Mouse (Mus musculus) hindbrain, embryonic 14.5 days (tissue): ENCODE results near the gene H2afx. TPM values are rescaled to one million over a fixed set of nuclear protein-coding genes. Genes with fewer than 3 reads are reported as not detected.

Source experiments
- ATAC-seq: fragments of 200-750 bp; cut with Nextera tagmentation; 2 replicates; pipeline ENCODE4 v1.8.0; 2017; ENCODE audit warnings: moderate number of reproducible peaks, mild to moderate bottlenecking, moderate TSS enrichment, moderate library complexity; ENCODE audit not compliant: low FRiP score
- DNase-seq: peaks from one replicate; pipeline ENCODE4 v3.0.0-alpha.2; 2015; ENCODE audit warnings: low spot score
- H3K27ac ChIP-seq: fragments of 300-500 bp; sonication (generic); 2 replicates; pipeline ENCODE4 v1.5.1; 2014; ENCODE audit warnings: mild to moderate bottlenecking, moderate library complexity
- H3K27me3 ChIP-seq: fragments of 300-500 bp; sonication (generic); 2 replicates; pipeline ENCODE4 v1.6.1; 2014; ENCODE audit warnings: mild to moderate bottlenecking, low read length, mixed read lengths; ENCODE audit not compliant: control insufficient read depth, insufficient read depth
- H3K36me3 ChIP-seq: fragments of 300-500 bp; sonication (generic); replicated peaks from 2 replicates; pipeline ENCODE4 v1.6.1; 2014; ENCODE audit not compliant: control insufficient read depth, insufficient read depth
- H3K4me1 ChIP-seq: fragments of 300-500 bp; sonication (generic); replicated peaks from 2 replicates; pipeline ENCODE4 v1.6.1; 2014; ENCODE audit warnings: antibody characterized with exemption, low read length, mixed read lengths; ENCODE audit not compliant: control insufficient read depth, insufficient read depth
- H3K4me2 ChIP-seq: fragments of 300-500 bp; sonication (generic); replicated peaks from 2 replicates; pipeline ENCODE4 v1.6.1; 2014; ENCODE audit warnings: mild to moderate bottlenecking, moderate library complexity
- H3K4me3 ChIP-seq: fragments of 300-500 bp; sonication (generic); replicated peaks from 2 replicates; pipeline ENCODE4 v1.5.1; 2014; ENCODE audit warnings: mild to moderate bottlenecking, low read length
- H3K9ac ChIP-seq: fragments of 300-500 bp; sonication (generic); 2 replicates; pipeline ENCODE4 v1.6.1; 2014
- H3K9me3 ChIP-seq: fragments of 300-500 bp; sonication (generic); 2 replicates; pipeline ENCODE4 v1.6.1; 2016; ENCODE audit warnings: low read length; ENCODE audit not compliant: control insufficient read depth
- WGBS: fragments of 180-500 bp; shearing (Covaris S2); extraction: QIAGEN DNeasy Blood & Tissue Kit; methylation state at CpG from one replicate; pipeline ENCODE4 v1.1.7; 2014; 5-methylcytosine and 5-hydroxymethylcytosine counted together
- polyA plus RNA-seq: library from polyadenylated mRNA; unstranded; fragments of >200 nt; fragmentation: Nextera tagmentation; extraction: Ambion mirVana; gene quantifications from 2 replicates; pipeline ENCODE4 v1.2.1, GENCODE M21; 2014

The H2afx gene
- polyA plus RNA-seq, 1 experiment from 2014 or later, result 107 TPM

- WGBS, result under 1% methylated on average over 39 of the region's 39 CpGs
- ATAC-seq, result peak; percentile 95
These were observed 9.4 kb downstream of the H2afx start, which contains the start of gene Hmbs for GRCm38 (mm10) chr9:44343781-44344421. TSS of gene Hmbs (minus strand) at chr9:44344228.

GRCm38 (mm10) chr9:44345570-44346433 lies 11.3 kb downstream of the H2afx start:
- 91% methylated on average over 6 of the region's 6 CpGs for WGBS
- H3K9ac ChIP-seq, result no peak overlapping the region
- no peak overlapping the region for H3K4me3 ChIP-seq
- DNase-seq, result no peak
- no peak overlapping the region for H3K27ac ChIP-seq
- no peaks in the 10 kb centered on the region for H3K27me3 ChIP-seq
- H3K4me1 ChIP-seq, result peaks cover 6% of the 10 kb centered on the region
- no peak overlapping the region for H3K4me2 ChIP-seq
- H3K36me3 ChIP-seq, result peaks cover 48% of the 10 kb centered on the region
- no peak for ATAC-seq
- H3K9me3 ChIP-seq, result no peaks in the 10 kb centered on the region

More at GRCm38 (mm10) chr9:44343781-44344421, 9.4 kb downstream of the H2afx start, which contains the start of gene Hmbs:
- Histone ChIP-seq H3K27ac (peak within 1 kb of the TSS; percentile 99), H3K4me2 (peak within 1 kb of the TSS; percentile 73), H3K4me3 (peak within 1 kb of the TSS; percentile 92), H3K9me3 (no peaks in the 10 kb centered on the region), H3K4me1 (peaks cover 6% of the 10 kb centered on the region), H3K27me3 (no peaks in the 10 kb centered on the region), H3K9ac (peak within 1 kb of the TSS; percentile 84), H3K36me3 (peaks cover 35% of the 10 kb centered on the region)
- DNase-seq, result peak; percentile 85

DNA sequence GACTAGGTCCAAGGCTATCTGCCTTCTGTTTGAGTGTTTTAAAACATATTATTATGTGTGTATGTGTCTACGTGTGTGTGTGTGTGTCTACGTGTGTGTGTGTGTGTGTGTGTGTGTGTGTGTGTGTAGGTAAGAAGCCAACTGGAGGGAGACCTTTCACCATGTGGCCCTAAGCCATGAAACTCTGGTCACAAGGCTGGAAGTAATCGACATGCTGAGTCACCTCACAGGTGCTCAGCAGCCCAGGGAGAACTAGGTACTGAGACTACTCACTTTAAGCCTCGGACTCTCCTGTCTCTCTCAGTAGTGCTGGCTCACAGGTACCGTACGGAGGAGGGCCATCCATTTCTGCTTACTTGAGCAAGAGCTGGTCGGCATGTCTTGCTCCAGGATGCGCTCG lies 12.7 kb downstream of the H2afx start:
- no peaks in the 10 kb centered on the region for H3K27me3 ChIP-seq
- no peaks in the 10 kb centered on the region for H3K9me3 ChIP-seq
- no peak for DNase-seq
- no peak overlapping the region for H3K4me3 ChIP-seq
- ATAC-seq, result no peak
- no peak overlapping the region for H3K4me2 ChIP-seq
- no peak overlapping the region for H3K27ac ChIP-seq
- H3K9ac ChIP-seq, result no peak overlapping the region
- H3K36me3 ChIP-seq, result peaks cover 62% of the 10 kb centered on the region
- peaks cover 6% of the 10 kb centered on the region for H3K4me1 ChIP-seq
- WGBS, result 96% methylated on average over 9 of the region's 9 CpGs

DNA sequence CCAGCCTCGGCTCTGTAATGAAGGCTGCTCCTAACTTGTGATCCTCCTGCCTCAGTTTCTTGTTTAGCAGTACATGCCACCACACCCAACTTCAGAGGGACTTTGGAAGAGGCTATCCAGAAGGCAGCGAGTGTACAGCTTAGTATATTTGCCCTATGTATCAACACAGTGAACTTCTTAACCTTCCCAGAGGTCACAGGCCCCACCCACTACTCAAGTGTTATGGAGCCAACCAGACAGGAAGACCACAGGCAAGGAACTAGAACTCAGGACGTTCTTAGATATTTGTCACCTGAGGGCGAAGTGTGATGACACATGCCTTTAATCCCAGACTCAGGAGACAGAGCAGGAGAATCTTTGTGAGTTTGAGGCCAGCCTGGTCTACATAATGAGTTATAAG lies 13.1 kb downstream of the H2afx start:
- DNase-seq (no peak), ATAC-seq (no peak)
- H3K4me2 ChIP-seq, result no peak overlapping the region
- H3K27ac ChIP-seq, result no peak overlapping the region
- no peak overlapping the region for H3K9ac ChIP-seq
- H3K4me1 ChIP-seq, result peaks cover 6% of the 10 kb centered on the region
- no peak overlapping the region for H3K4me3 ChIP-seq
- no peaks in the 10 kb centered on the region for H3K9me3 ChIP-seq
- H3K27me3 ChIP-seq, result no peaks in the 10 kb centered on the region
- WGBS, result 93% methylated on average over 4 of the region's 4 CpGs
- H3K36me3 ChIP-seq, result peaks cover 66% of the 10 kb centered on the region

DNA sequence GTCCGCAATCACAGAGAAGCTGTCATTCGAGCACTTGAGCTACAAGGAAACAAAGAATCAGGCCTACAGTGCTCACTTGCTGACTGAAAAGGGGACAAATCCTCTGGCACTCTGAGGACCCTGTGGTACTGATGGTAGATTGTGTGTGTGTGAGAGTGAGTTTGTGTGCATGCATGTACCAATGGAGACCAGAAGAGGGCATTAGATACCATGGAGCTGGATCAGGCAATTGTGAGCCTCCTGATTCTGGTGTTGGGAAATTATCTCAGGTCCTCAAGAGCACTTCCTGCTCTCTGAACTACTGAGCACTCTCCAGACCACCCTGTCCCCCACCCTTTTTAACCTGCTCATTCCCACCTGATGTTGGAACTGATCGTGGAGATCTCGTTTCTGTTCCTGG lies 14.1 kb downstream of the H2afx start:
- Histone ChIP-seq H3K36me3 (peaks cover 76% of the 10 kb centered on the region), H3K27me3 (no peaks in the 10 kb centered on the region), H3K27ac (no peak overlapping the region), H3K9ac (no peak overlapping the region), H3K9me3 (no peaks in the 10 kb centered on the region), H3K4me2 (no peak overlapping the region), H3K4me3 (no peak overlapping the region), H3K4me1 (no peaks in the 10 kb centered on the region; the same call in 1 of the 2 replicates)
- WGBS, result 96% methylated on average over 4 of the region's 4 CpGs
- no peak for DNase-seq
- ATAC-seq, result no peak

DNA sequence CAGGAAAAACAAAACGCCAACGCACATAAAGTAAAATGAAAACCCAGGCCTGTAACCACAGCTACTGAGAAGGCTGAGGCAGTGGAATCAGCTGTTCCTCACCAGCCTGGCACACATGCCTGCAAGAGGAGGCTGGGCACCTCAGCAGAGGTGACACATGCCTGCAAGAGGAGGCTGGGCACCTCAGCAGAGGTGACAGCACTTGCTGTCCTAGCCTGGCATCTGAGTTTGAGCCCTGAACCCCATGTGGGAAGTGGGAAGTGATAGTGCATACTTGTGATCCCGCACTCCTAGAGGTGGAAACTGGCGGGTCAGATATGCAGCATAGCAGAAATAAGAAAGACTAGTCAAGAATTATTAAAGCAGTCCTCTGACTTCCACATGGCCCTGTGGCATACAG lies 16.9 kb downstream of the H2afx start:
- DNase-seq (no peak), ATAC-seq (no peak)
- no peaks in the 10 kb centered on the region for H3K27me3 ChIP-seq
- H3K9me3 ChIP-seq, result no peaks in the 10 kb centered on the region
- H3K27ac ChIP-seq, result no peak overlapping the region
- no peaks in the 10 kb centered on the region for H3K4me1 ChIP-seq
- peaks cover 98% of the 10 kb centered on the region for H3K36me3 ChIP-seq
- no peak overlapping the region for H3K4me3 ChIP-seq
- no peak overlapping the region for H3K4me2 ChIP-seq
- no peak overlapping the region for H3K9ac ChIP-seq
- 100% methylated on average over 4 of the region's 4 CpGs for WGBS

DNA sequence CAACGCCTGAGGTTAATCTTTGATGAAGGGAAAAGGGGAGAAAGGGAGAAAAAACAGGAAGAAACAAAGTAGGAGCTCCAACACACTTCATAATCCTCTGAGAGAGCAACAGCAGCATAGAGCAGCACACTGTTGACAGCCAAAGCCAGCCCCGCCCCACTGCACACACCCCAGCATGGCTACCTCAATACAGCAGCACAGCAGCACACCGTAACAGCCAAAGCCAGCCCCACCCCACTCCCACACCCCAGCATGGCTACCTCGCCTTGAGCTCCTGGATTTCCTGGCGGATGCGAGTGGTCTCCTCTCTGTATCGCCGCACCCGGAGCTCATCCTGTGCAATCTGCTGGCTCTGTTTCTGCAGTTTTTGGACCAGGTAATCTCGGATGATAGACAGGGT lies 17.8 kb downstream of the H2afx start:
- Histone ChIP-seq H3K27ac (no peak overlapping the region), H3K9me3 (no peaks in the 10 kb centered on the region), H3K27me3 (no peaks in the 10 kb centered on the region), H3K4me2 (no peak overlapping the region), H3K4me1 (no peaks in the 10 kb centered on the region), H3K36me3 (peaks cover 98% of the 10 kb centered on the region), H3K4me3 (no peak overlapping the region), H3K9ac (no peak overlapping the region)
- no peak for ATAC-seq
- no peak for DNase-seq
- 93% methylated on average over 10 of the region's 10 CpGs for WGBS

DNA sequence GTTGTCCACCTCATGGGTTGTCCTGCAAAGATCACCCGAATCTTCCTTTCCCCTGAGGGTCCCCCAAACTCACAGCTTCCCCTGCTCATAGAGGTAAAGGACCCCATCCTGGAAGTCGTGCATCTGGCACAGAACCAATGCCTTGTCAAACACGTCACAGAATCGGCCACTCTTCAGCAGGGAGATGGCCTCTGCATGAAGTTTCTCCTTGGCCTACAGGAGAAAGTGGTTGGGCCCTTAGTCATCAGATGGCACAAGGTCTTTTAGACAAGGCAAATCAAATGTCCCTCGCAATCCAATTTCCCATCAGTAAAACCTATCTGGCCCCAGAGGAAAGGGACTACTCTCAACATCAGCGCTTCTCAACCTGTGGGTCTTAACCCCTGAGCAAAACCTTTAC lies 18.6 kb downstream of the H2afx start:
- no peak overlapping the region for H3K4me3 ChIP-seq
- DNase-seq (no peak), ATAC-seq (no peak)
- no peak overlapping the region for H3K27ac ChIP-seq
- H3K9me3 ChIP-seq, result no peaks in the 10 kb centered on the region
- H3K9ac ChIP-seq, result no peak overlapping the region
- no peak overlapping the region for H3K4me2 ChIP-seq
- 97% methylated on average over 6 of the region's 6 CpGs for WGBS
- H3K27me3 ChIP-seq, result no peaks in the 10 kb centered on the region
- no peaks in the 10 kb centered on the region for H3K4me1 ChIP-seq
- peaks cover 98% of the 10 kb centered on the region for H3K36me3 ChIP-seq

GRCm38 (mm10) chr9:44357207-44357606 lies 22.7 kb downstream of the H2afx start:
- H3K27me3 ChIP-seq, result no peaks in the 10 kb centered on the region
- H3K4me2 ChIP-seq, result no peak overlapping the region
- no peak overlapping the region for H3K9ac ChIP-seq
- H3K27ac ChIP-seq, result no peak overlapping the region
- peaks cover 7% of the 10 kb centered on the region for H3K4me1 ChIP-seq
- H3K9me3 ChIP-seq, result no peaks in the 10 kb centered on the region
- DNase-seq (peak; percentile 48), ATAC-seq (no peak)
- peaks cover 72% of the 10 kb centered on the region for H3K36me3 ChIP-seq
- no peak overlapping the region for H3K4me3 ChIP-seq
- WGBS, result 76% methylated on average over 4 of the region's 4 CpGs
